ENCODE assay signal across 8 mouse cellular contexts in the genomic region with DNA sequence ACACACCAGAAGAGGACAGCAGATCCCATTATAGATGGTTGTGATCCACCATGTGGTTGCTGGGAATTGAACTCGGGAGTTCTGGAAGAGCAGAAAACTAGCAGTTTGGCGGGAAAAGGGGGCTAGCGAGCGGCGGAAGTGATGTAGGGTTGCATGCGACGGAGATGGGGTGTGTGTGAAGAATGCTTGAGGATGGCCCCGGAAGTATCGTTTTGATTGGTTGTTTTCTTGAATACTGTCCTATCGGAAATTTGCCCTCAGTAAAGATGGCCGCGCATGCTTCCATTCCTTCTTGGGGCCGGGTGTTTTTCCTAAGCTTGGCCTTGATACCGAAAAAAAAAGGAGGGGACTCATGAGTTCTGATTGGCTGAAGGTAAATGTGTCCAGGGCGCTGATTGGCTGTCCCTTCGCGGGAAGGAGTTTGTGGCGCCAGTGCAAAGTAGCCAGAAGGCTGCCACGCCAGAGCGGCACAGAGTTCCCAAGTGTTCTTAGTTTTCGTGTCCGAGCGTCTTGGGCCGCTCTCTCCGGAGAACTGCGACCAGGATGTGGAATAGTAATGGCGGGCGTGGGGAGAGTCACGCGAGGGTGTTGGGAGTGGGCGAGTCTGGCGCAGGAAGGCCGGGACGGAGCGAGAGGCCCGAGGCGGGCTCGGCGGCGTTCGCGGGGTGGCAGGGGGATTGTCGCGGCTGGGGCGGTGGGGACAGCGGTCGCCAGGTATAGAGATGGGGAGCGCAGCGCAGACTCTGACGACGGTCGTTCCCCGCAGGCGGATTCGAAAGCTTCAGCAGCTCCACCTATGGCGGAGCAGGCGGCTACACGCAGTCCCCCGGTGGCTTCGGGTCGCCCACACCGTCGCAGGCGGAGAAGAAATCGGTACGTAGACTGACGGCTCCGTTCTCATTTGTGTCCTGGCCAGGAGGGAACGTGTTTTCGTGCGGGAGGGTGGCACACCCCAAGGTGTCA. TPM values are rescaled to one million over a fixed set of nuclear protein-coding genes. Genes with fewer than 3 reads are reported as not detected.
DNase-seq lines count a peak whose midpoint lies in the region; ATAC-seq and TF ChIP-seq lines count a peak whose summit lies in the region.

A gene (plus strand): TSS at position 419 of the 963 bp plus-strand sequence.

- peak; percentile 98 for ATAC-seq in cerebellum, adult (ENCODE audit: insufficient number of reproducible peaks, low FRiP score, low TSS enrichment)
- ATAC-seq in forebrain, embryonic 13.5 days, result peak; percentile 98
- peak; percentile 97 for ATAC-seq in liver, postnatal 0 days
- ATAC-seq in neural tube, embryonic 14.5 days (ENCODE audit: low read depth), result peak; percentile 97

- intact Hi-C loops in heart, postnatal 10 days (cut with DNase I), result loop anchor here (5.0 kb wide), 1 partner anchor 154 kb away; a partner anchor contains a TSS

- no peak for TF ChIP-seq EP300 in ES-Bruce4 (IDR thresholded peaks at IDR 0.05; ENCODE audit: insufficient read depth, low read depth, low read length)
- TF ChIP-seq EP300 in liver, postnatal 0 days (IDR thresholded peaks at IDR 0.05; ENCODE audit: low read depth), result peak; percentile 87

- peak; percentile 50 for TF ChIP-seq POLR2A in ES-Bruce4 (IDR thresholded peaks at IDR 0.05; ENCODE audit: insufficient read depth, low read length)

- H3K4me1 ChIP-seq in ES-Bruce4 (ENCODE audit: control insufficient read depth, insufficient read depth, low read length), result no peaks in the 10 kb centered on the region
- H3K4me1 ChIP-seq in forebrain, embryonic 13.5 days, result peaks cover 12% of the 10 kb centered on the region
- H3K4me1 ChIP-seq in liver, postnatal 0 days (ENCODE audit: insufficient read depth), result peaks cover 10% of the 10 kb centered on the region
- 0 out of 2 replicates have a peak, but pooled peaks cover 9% of the 10 kb centered on the region for H3K4me1 ChIP-seq in neural tube, embryonic 14.5 days (ENCODE audit: control insufficient read depth, insufficient read depth, low read length)

- H3K9ac ChIP-seq in ES-Bruce4 (ENCODE audit: low read depth, poor library complexity, severe bottlenecking), result peak within 1 kb of the TSS; percentile 92
- H3K9ac ChIP-seq in forebrain, embryonic 13.5 days, result peak within 1 kb of the TSS; percentile 78
- peak within 1 kb of the TSS; percentile 80 for H3K9ac ChIP-seq in liver, postnatal 0 days (replicated peaks)
- H3K9ac ChIP-seq in neural tube, embryonic 14.5 days (replicated peaks; ENCODE audit: low read depth, low read length), result peak within 1 kb of the TSS; percentile 32

- peak within 1 kb of the TSS; percentile 94 for H3K4me3 ChIP-seq in ES-Bruce4 (ENCODE audit: low read depth, low read length)
- peak within 1 kb of the TSS; percentile 81 for H3K4me3 ChIP-seq in forebrain, embryonic 13.5 days
- peak within 1 kb of the TSS; percentile 76 for H3K4me3 ChIP-seq in liver, postnatal 0 days (ENCODE audit: low read depth, low read length)
- peak within 1 kb of the TSS; percentile 55 for H3K4me3 ChIP-seq in neural tube, embryonic 14.5 days (ENCODE audit: low read depth, low read length)

- WGBS in forebrain, embryonic 13.5 days, result under 1% methylated on average over 71 of the region's 71 CpGs
- WGBS in large intestine, adult 2 months, result under 1% methylated on average over 69 of the region's 71 CpGs
- WGBS in liver, postnatal 0 days (ENCODE audit: insufficient replicate concordance), result 3% methylated on average over 69 of the region's 71 CpGs
- under 1% methylated on average over 69 of the region's 71 CpGs for WGBS in neural tube, embryonic 14.5 days

- H3K36me3 ChIP-seq in ES-Bruce4 (ENCODE audit: control insufficient read depth, insufficient read depth, low read length, poor library complexity, severe bottlenecking), result peaks cover 31% of the 10 kb centered on the region
- peaks cover 30% of the 10 kb centered on the region for H3K36me3 ChIP-seq in forebrain, embryonic 13.5 days (ENCODE audit: poor library complexity, severe bottlenecking)
- H3K36me3 ChIP-seq in liver, postnatal 0 days (replicated peaks; ENCODE audit: insufficient read depth, low read length), result peaks cover 31% of the 10 kb centered on the region
- H3K36me3 ChIP-seq in neural tube, embryonic 14.5 days (ENCODE audit: control insufficient read depth, insufficient read depth, low read length), result no peaks in the 10 kb centered on the region

- peak; percentile 99 for DNase-seq in heart, postnatal 10 days
- DNase-seq in large intestine, adult 2 months (ENCODE audit: low read depth, low spot score), result peak; percentile 100
- DNase-seq in liver, postnatal 0 days, result peak; percentile 98
- peak; percentile 98 for DNase-seq in testis, postnatal 10 days (ENCODE audit: low spot score)

- 0 out of 2 replicates have a peak within 1 kb of the TSS, but pooled peaks have one; percentile 9 for H3K27ac ChIP-seq in ES-Bruce4 (ENCODE audit: insufficient read depth, low read length)
- no peak within 1 kb of the TSS for H3K27ac ChIP-seq in forebrain, embryonic 13.5 days
- H3K27ac ChIP-seq in liver, postnatal 0 days (ENCODE audit: low read depth), result peak within 1 kb of the TSS; percentile 90
- no peak within 1 kb of the TSS for H3K27ac ChIP-seq in neural tube, embryonic 14.5 days (ENCODE audit: low read depth, low read length)

- H3K27me3 ChIP-seq in ES-Bruce4 (ENCODE audit: control insufficient read depth, insufficient read depth, low read length, poor library complexity, severe bottlenecking), result no peaks in the 10 kb centered on the region
- no peaks in the 10 kb centered on the region for H3K27me3 ChIP-seq in forebrain, embryonic 13.5 days
- H3K27me3 ChIP-seq in liver, postnatal 0 days (ENCODE audit: insufficient read depth, low read length), result no peaks in the 10 kb centered on the region
- H3K27me3 ChIP-seq in neural tube, embryonic 14.5 days (ENCODE audit: control insufficient read depth, insufficient read depth, low read length), result no peaks in the 10 kb centered on the region

- no peaks in the 10 kb centered on the region for H3K9me3 ChIP-seq in ES-Bruce4 (replicated peaks; ENCODE audit: control insufficient read depth, insufficient read depth, low read length, poor library complexity, severe bottlenecking)
- H3K9me3 ChIP-seq in forebrain, embryonic 13.5 days (replicated peaks), result no peaks in the 10 kb centered on the region
- no peaks in the 10 kb centered on the region for H3K9me3 ChIP-seq in liver, postnatal 0 days (ENCODE audit: low read length)
- H3K9me3 ChIP-seq in neural tube, embryonic 14.5 days (ENCODE audit: control insufficient read depth, low read length), result no peaks in the 10 kb centered on the region

- no peak for TF ChIP-seq CTCF in ES-Bruce4 (IDR thresholded peaks at IDR 0.05; ENCODE audit: low read depth, low read length)
- TF ChIP-seq CTCF in liver, postnatal 0 days (IDR thresholded peaks at IDR 0.05; ENCODE audit: low read depth), result no peak

- peak within 1 kb of the TSS; percentile 89 for H3K4me2 ChIP-seq in forebrain, embryonic 13.5 days
- peak within 1 kb of the TSS; percentile 84 for H3K4me2 ChIP-seq in liver, postnatal 0 days (ENCODE audit: low read depth, low read length)
- H3K4me2 ChIP-seq in neural tube, embryonic 14.5 days (ENCODE audit: low read depth, low read length), result peak within 1 kb of the TSS; percentile 87

RNA-seq across cellular contexts. Expression of the gene that starts here (rescaled TPM):
- polyA plus RNA-seq in ES-Bruce4 (2011; ENCODE audit: insufficient read depth, insufficient read length, low read depth, missing spikeins), result 78.2 and 78.7 TPM in 2 replicates
- 114 and 123 TPM in 2 replicates for polyA plus RNA-seq in forebrain, embryonic 13.5 days (2015; fragmentation: Nextera tagmentation; extraction: Ambion mirVana)
- total RNA-seq in heart, postnatal 10 days (2021), result 10 to 100 TPM; 17.3 to 20.4 TPM
- polyA plus RNA-seq in large intestine, adult 2 months (2012; rRNA removed), result 25.4 and 26.2 TPM in 2 replicates
- 38.6 and 43.0 TPM in 2 replicates for polyA plus RNA-seq in liver, postnatal 0 days (2015; fragmentation: Nextera tagmentation; extraction: Ambion mirVana)
- polyA plus RNA-seq in neural tube, embryonic 14.5 days (2014; fragmentation: Nextera tagmentation; extraction: Ambion mirVana), result 33.7 and 35.0 TPM in 2 replicates

Comparison
In these comparisons a context has a peak if more than half of its experiments do, and no peak if none do; other contexts are left out.
1. H3K27ac ChIP-seq: peak in ES-Bruce4 (single experiment) and liver, postnatal 0 days (single experiment); none in forebrain, embryonic 13.5 days (single experiment) and neural tube, embryonic 14.5 days (single experiment).
2. H3K9ac ChIP-seq: peak in every context shown above with its lines; median percentile 92 in ES-Bruce4; 80 in liver, postnatal 0 days; 78 in forebrain, embryonic 13.5 days; 32 in neural tube, embryonic 14.5 days.
3. Peak in every context shown above with its lines, with median percentiles within 50 percentile points of each other: H3K4me3 ChIP-seq, ATAC-seq, H3K4me2 ChIP-seq and DNase-seq.